Mouse (Mus musculus) bone marrow macrophage, adult 2 months (primary cell): ENCODE data around the gene Ppp2r5a. TPM values are rescaled to one million over a fixed set of nuclear protein-coding genes. Genes with fewer than 3 reads are reported as not detected.

Source experiments
- H3K27ac ChIP-seq: 2 replicates; pipeline ENCODE4 v1.5.1; 2012; ENCODE audit warnings: low read depth, low read length; ENCODE audit not compliant: insufficient read depth
- H3K4me1 ChIP-seq: 2 replicates; pipeline ENCODE4 v1.6.1; 2012; ENCODE audit warnings: low read length; ENCODE audit not compliant: control insufficient read depth, insufficient read depth
- H3K4me3 ChIP-seq: 2 replicates; pipeline ENCODE4 v1.5.1; 2012; ENCODE audit warnings: mild to moderate bottlenecking, low read length, moderate library complexity; ENCODE audit not compliant: insufficient read depth
- CTCF ChIP-seq: IDR thresholded peaks from 2 replicates; pipeline ENCODE4 v1.5.1; 2012; ENCODE audit warnings: low read depth, mild to moderate bottlenecking, low read length, moderate library complexity
- POLR2A ChIP-seq: IDR thresholded peaks from 2 replicates; pipeline ENCODE4 v1.6.1; 2012; ENCODE audit warnings: mild to moderate bottlenecking, low read depth, low read length, borderline replicate concordance
- polyA plus RNA-seq: library from polyadenylated mRNA; stranded (reverse); fragments of >200 nt; gene quantifications from 2 replicates; pipeline ENCODE4 v1.2.4, GENCODE M21; 2012; ENCODE audit not compliant: missing spikeins, insufficient read depth, insufficient read length

Ppp2r5a gene
- polyA plus RNA-seq, 1 experiment: 113 TPM

GRCm38 (mm10) chr1:191419991-191420751 is 17.1 kb upstream of the Ppp2r5a start:
- Histone ChIP-seq H3K4me3 (no peak overlapping the region), H3K4me1 (peaks cover 49% of the 10 kb centered on the region), H3K27ac (peak overlapping the region; percentile 75)
- TF ChIP-seq CTCF (no peak), POLR2A (no peak)

GRCm38 (mm10) chr1:191419421-191419820 is 16.3 kb upstream of the Ppp2r5a start:
- Histone ChIP-seq H3K4me3 (no peak overlapping the region), H3K27ac (no peak overlapping the region), H3K4me1 (peaks cover 47% of the 10 kb centered on the region)
- TF ChIP-seq POLR2A (no peak), CTCF (no peak)

DNA sequence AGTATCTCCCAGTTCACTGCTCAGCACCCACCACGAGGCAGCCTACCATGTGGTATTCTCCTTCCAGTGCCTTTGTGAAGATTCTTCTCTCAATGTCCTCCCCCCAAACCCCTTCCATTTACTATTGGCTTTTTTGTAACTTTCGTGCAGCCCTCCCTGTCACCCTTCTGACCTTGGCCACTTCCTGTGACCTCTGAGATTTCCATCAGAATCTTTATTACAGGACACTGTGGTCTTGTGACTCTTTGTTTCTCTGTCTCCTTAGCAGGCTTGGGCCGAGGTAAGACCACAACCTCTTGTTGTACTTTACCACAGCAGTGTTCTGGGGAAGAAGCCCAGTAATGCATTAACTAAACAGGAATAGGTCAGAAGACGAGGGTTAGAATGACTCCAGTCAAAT is 15.9 kb upstream of the Ppp2r5a start:
- H3K27ac ChIP-seq: no peak overlapping the region
- no peak overlapping the region for H3K4me3 ChIP-seq
- no peak for TF ChIP-seq POLR2A
- TF ChIP-seq CTCF: no peak
- H3K4me1 ChIP-seq: peaks cover 47% of the 10 kb centered on the region

DNA sequence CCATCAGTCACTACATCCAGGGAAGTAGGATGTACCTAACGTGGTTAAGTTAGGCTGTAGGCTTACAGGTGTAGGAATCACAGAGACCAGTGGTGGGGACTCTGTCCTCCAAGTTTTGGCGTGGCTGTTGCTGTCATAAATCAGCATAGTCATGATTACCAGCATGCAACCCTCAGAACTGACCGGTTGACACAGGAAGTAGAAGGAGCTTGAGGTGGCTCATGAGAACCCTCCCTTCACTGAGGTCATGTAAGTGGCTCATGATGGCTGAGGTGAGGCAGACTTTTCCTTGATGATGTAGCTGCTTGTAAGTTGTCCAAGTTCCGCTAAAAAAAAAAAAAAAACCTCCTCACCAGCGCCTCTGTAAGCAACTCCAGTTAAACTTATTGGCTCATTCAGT is 14.0 kb upstream of the Ppp2r5a start:
- TF ChIP-seq CTCF (no peak), POLR2A (no peak)
- H3K27ac ChIP-seq: no peak overlapping the region
- no peak overlapping the region for H3K4me3 ChIP-seq
- peaks cover 41% of the 10 kb centered on the region for H3K4me1 ChIP-seq

DNA sequence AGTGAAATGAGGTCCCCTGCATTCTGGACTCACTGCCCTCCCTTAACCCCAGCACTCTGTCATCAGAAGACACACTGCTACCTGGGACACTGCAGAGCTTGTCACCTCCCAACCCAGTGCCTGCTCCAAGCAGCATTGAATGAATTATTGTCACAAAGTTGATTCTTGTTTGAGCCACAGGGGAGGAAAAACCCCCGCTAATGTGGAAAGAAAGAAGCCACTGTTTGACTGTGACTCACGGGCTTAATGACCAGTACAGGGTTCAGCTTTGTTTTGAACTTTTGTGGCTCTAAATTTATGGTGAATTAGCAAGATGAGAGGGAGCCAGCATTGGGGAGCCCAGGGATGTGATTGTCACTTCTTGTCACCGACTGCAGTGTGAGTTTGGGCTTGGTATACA is 13.5 kb upstream of the Ppp2r5a start:
- Histone ChIP-seq H3K27ac (no peak overlapping the region), H3K4me3 (no peak overlapping the region), H3K4me1 (peaks cover 36% of the 10 kb centered on the region)
- TF ChIP-seq POLR2A (no peak), CTCF (no peak)

- Histone ChIP-seq H3K4me1 (peaks cover 17% of the 10 kb centered on the region), H3K4me3 (no peak overlapping the region), H3K27ac (no peak overlapping the region)
- TF ChIP-seq CTCF: no peak
- no peak for TF ChIP-seq POLR2A
Observed at GRCm38 (mm10) chr1:191414432-191414831, 11.4 kb upstream of the Ppp2r5a start.

DNA sequence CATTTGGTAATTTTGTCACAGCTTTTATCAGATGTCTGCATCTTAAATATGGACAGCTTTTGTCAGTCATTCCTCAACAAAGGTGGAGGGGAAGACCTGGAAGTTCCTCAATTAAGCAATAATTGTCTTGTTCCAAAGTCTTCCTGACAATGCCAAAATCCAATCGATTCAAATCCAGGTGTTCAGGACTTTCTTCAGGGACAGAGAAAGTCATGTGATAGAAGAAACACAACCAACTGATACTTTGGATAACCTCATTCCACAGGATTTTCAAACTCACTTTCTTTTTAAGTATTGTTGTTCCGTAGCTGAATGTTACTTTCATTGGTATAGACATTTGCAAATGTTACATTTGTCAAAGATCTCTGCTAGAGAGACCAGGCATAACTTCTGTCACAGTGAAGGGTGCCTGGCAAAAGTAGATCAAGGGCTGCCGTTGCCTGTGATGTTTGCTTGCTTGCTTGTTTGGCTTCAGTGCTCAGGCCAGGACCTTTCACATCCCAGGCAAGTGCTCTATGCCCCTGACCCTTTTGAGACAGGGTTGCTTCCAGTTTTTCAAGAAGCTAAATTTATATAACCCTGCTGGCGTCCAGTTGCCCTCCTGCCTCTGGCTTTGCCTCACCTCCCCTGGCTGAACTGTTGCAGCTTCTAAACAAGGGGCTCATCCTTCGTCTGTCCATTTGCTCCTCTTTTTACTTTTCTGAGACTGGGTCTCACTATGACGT is 10.8 kb upstream of the Ppp2r5a start:
- H3K4me3 ChIP-seq: no peak overlapping the region
- TF ChIP-seq POLR2A (no peak), CTCF (no peak)
- no peak overlapping the region for H3K27ac ChIP-seq
- peaks cover 12% of the 10 kb centered on the region for H3K4me1 ChIP-seq

DNA sequence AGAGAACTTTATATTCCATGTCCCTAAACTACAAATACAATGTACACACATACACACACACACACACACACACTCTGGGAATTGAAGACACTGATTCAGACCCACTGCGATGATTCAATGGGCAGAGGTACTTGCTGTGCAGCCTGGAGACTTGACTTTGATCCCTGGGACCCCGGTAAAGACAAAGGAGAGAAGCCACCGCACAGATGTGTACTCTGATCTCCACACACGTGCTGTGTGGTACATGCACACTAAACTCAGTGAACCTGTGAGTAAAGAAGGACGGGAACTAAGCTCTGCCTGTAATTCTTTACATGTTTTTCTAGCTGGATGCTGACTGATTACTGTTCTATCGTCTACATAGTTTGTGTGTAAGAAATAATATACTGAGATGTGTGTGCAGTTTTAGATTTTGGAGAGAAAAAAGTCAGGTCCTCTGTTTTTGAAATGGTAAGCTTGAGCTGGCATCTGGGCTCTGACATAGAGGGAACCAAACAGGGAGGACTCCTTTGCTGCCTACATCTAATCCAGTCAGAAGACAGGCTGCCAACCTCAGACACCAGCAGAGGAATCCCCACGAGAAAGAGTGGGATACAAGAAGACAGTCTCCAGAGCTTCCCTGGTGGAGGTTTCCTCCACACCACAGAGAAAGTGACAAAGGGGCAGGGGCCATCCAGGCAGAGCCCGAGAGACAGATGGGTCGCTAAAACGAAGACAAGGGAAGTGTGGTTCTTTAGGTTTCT is 7.4 kb upstream of the Ppp2r5a start:
- no peaks in the 10 kb centered on the region for H3K4me1 ChIP-seq
- TF ChIP-seq POLR2A (no peak), CTCF (no peak)
- no peak overlapping the region for H3K27ac ChIP-seq
- H3K4me3 ChIP-seq: no peak overlapping the region

DNA sequence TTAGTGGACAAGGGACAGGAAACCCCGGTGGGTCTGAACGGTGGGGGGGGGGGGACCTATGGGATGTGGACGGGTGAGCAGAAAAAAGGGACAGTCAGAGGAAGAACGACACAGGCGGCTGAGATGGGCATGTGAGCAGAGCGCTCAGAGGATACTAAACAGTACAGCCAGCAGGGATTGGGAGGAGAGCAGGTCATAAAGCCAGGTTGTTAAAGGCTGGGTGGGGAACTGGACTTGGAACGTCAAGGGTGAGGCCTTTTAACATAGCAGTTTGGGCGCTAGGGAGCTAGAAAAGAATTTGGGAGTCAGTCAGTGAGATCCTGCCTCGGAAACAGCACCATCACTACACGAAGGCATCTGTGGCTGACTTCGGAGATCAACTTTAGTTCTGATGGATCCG is 4.2 kb upstream of the Ppp2r5a start:
- Histone ChIP-seq H3K4me3 (no peak overlapping the region), H3K27ac (no peak overlapping the region), H3K4me1 (no peaks in the 10 kb centered on the region)
- no peak for TF ChIP-seq CTCF
- TF ChIP-seq POLR2A: no peak

DNA sequence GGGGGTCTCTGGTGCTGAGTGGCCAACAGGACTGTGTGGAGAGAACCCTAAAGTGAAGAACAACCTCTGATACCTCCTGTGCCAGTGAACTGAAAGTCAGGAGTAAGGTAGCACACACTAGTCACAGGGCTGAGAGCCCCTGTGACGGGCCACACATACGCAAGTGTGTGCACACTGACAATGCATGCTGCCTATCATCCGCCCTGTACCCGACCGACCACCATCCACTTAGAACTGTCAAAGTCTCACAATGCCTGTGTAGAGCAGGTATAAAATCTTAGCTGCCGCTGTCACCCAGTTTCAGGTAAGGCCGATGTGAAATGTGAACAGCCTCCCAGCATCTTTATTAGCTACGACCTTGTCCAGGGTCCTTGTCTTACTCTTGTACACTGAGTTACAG is 3.4 kb upstream of the Ppp2r5a start:
- Histone ChIP-seq H3K4me3 (no peak overlapping the region), H3K27ac (no peak overlapping the region), H3K4me1 (no peaks in the 10 kb centered on the region)
- TF ChIP-seq POLR2A (no peak), CTCF (no peak)
